Mouse (Mus musculus): ENCODE measurements around the gene Lrrc27.

Gene Lrrc27

GRCm38 (mm10) chr7:139272639-139273396, 60.0 kb downstream of the Lrrc27 start:
- DNase-seq (ENCODE audit: low spot score in 2 of 2), result peak; percentile 72 to 86

DNA sequence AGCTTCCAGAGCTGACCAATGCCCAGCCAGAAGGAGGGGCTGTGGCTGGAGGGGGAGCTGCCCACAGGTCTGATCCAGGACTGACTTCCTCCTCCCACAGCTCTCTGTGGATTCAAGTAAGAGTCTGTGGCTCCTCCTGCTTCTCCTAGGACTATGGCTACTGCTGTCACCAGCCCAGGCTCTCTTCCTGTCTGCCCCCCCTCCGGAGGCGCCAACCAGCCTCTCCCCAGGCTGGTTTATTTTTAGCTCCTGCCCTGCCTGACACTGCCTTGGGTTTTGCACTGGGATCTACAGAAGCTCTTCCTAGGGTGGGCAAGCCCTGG, 60.6 kb downstream of the Lrrc27 start:
- DNase-seq (ENCODE audit: low spot score in 2 of 2), result no peak

- peak; percentile 74 to 83 for DNase-seq (ENCODE audit: low spot score in 2 of 2)
Measured at GRCm38 (mm10) chr7:139275586-139275985, 62.8 kb downstream of the Lrrc27 start.

- peak; percentile 48 to 60 for DNase-seq (ENCODE audit: low spot score in 2 of 2)
Measured at GRCm38 (mm10) chr7:139276150-139276549, 63.4 kb downstream of the Lrrc27 start.

DNA sequence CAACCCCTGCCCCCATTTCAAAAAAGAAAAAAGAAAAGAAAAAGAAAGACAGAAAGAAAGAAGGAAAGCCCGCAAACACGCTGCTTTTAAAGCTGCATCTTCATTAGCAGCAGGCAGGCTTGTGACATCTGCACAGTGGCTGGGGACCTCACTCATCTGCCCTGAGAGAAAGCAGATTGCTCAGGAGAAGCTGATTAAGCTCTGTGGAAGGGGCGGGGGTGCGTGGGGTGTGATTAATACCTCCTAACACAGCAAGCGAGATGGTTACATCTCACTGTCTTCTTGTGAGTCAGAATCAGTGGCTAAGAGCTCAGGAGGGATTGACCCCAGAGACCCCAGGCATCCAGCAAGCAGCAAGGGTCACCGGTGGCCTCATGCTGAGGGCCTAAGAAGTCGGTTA, 64.7 kb downstream of the Lrrc27 start:
- DNase-seq (ENCODE audit: low spot score in 2 of 2), result no peak

GRCm38 (mm10) chr7:139279571-139279970, 66.8 kb downstream of the Lrrc27 start:
- no peak for DNase-seq (ENCODE audit: low spot score in 2 of 2)

DNA sequence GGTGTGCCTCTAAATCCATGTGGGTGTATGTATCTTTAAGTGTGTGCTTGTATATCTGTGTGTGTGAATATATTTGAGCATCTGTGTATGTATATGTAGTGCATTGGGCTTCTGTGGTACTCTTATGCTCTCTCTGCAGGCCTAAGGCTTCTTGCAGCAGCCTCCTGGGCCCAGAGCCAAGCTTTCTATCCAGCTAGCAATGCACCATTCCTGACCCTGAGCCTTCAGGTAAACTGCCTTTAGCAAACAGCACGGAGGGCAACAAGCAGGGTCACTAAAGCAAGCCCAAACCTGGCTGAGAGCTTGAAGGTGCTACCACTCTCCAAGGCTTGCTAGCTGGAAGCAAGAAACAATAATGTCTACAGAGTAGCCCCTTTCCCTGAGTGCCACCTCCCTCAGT, 67.3 kb downstream of the Lrrc27 start:
- DNase-seq (ENCODE audit: low spot score in 2 of 2), result no peak

- DNase-seq (ENCODE audit: low spot score in 2 of 2), result no peak
Measured at GRCm38 (mm10) chr7:139281195-139281594, 68.4 kb downstream of the Lrrc27 start.

- no peak for DNase-seq (ENCODE audit: low spot score in 2 of 2)
Measured at GRCm38 (mm10) chr7:139282037-139282436, 69.2 kb downstream of the Lrrc27 start.

- DNase-seq (ENCODE audit: low spot score in 2 of 2), result no peak
Measured at GRCm38 (mm10) chr7:139285295-139285943, 72.6 kb downstream of the Lrrc27 start.

GRCm38 (mm10) chr7:139288540-139288939, 75.8 kb downstream of the Lrrc27 start:
- DNase-seq (ENCODE audit: low spot score in 2 of 2), result no peak
